Mouse (Mus musculus) yolk sac, embryonic 10.5 days (tissue): Measurements from ENCODE around the gene Skiv2l.
"Not testable (repeated sequence)": the region's sequence is repeated elsewhere in the genome, so short reads cannot be mapped to it uniquely, and the experiment has no call there.

Source experiments
- DNase-seq: peaks from one replicate; pipeline ENCODE4 v3.0.0-alpha.2; 2017; ENCODE audit warnings: low spot score

Skiv2l gene

DNA sequence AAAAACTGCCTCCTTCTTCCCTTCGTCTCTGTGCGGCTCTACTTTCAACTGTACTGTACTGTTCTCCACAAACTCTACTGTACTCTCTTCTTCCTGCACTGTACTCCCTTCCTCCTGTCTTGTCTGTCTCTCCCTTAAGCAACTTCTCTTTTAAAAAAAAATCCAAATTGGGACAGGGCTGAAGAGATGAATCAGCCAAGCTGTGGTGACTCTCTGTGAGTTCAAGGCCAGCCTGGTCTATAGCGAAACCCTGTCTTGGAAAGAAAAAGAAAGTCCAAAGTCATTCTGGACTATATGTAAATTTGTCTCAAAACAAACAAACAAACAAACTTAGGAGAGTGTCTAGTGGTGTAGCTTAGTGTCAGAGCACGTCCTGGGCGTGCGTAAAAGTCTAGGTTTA lies 24.3 kb upstream of the Skiv2l start:
- DNase-seq: no peak

DNA sequence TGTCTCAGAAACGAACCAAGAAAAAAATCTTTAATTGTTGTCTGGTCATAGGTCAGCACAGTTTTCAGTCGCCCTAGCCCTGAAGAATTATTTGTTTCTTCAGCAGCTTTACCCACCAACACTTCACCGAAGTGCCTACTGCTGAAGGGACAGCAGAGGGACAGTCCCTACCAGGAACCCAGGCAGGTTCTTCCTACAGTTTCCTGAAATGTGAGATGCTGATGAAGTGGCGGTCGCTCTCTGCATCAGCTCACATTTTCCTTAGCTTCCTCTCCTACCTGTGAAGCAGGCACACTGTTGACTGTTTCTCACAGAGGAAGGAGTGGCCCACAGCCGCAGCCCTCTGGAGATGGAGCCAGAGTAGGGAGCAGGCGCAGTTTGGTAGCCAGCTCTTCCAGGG lies 16.0 kb upstream of the Skiv2l start:
- DNase-seq: no peak

DNA sequence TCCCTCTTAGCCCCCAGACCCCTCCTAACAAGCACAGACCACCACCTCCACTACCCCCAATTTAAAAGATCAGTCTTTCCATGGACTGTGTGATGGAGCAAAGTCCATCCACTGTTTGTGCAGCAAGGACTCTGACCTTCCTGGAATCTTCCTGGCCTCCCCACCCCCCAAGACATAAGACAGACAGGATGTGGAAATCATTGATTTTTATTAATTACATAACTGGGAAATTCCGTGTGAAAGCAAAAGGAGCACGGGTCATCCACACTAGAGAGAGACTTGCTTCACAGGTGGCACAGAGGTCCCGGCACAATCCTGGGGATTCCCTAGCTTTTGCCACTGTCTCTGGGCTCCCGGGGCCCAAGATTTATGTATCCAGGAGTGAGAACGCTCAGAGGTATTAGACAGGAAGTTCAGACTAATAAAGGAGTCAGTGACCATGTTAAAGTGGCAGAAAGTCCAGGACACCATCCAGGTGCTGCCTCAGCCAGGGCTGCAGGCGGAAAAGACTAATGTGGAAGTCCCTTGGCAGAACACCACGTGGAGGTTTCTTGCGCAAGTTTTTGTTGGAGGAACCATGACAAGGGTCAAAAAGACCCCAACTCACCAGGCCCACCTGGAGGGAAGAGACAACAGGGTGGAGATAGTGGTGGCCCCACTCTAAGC lies 12.5 kb upstream of the Skiv2l start, which contains the start of gene Cfb:
TSS of gene Cfb (minus strand) at position 103 of the 666 bp plus-strand sequence.
- DNase-seq: peak; percentile 84

DNA sequence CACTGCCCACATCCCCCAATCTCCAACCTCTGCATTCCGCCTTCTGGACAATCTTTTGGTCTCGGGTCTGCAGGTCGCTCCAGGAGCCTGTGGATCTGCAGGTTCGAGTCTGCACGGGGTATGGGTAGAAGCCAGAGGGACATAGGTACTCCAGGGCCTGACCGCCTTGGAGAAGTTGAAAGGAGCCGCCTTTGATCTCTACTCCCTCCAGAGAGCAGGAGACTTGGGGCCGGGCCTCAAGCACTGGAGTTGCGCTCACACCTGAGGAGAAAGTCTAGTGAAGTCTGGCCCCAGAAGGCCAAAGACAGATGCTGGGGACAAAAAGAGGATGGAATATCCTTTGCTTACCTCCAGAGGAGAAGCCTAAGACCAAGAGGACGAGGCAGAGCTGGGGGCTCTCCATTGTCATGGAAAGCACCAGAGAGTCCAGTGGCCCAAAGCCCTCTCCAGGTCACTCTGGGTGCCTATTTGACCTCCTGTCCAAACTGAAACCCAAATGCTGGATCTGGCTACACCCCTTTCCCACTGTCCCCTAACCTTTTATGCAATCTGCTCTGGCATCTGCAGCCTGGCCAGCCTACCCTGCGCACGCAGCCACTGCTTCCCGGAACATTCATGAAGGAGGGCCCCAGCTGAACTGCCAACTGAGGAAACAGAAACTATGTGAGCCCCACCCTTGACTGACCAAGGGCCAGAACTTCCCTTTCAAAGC lies 11.8 kb upstream of the Skiv2l start:
- no peak for DNase-seq

DNA sequence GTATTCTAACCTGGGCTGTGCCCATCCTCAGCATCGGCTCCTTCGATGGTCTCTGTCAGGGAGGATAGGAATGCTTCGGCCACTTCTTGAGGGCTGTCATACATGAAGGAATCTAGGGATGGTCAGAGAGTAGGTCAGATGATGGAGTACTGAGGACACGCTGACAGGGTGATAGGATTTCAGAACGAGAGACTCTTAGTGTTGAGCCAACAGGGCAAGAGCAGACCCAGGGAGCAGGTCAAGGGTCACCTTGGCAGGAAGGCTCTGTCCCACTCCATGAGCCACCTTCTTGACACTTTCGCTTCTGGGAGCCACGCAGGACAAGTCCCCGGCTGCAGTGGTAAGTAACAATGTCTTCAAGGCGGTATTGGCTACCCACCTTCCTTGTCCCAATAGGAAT lies 10.5 kb upstream of the Skiv2l start:
- no peak for DNase-seq

DNA sequence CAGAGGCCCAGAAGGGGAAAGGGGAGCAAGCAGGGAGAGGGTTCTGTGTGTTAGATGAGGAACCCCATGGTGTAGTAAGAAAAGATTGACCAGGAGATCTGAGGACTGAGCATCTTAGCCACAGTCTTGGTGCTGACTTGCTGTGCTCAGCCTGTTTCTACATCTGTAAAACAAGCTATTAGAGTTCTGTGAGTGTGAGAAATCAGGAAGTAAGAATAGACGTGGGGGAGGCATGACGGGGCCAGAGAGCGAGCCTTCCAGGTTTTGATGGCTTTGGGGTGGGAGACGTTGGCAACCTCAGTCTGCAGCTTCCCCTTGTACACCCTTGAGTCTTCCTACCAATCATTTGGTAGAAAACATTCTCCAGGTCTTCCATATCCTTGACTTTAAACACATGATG lies 8.7 kb upstream of the Skiv2l start:
- DNase-seq: no peak

DNA sequence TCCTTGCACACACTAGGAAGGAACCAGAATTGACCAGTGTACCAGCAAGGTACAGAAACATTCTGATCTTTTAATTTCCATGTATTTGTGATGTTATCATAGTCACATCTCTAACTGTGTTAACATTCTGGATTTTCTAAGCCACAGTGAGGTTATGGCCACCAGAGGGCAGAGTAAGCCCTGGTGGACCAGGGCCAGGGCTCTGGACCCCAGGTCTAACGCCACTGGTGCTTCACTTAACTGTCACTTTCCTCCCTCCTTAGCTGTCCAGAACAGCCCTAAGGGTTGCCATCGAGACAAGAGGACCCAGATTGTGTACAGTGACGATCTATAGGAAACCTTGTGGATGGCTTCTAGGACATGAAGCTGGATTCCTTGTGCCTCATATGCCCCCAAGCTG lies 5.8 kb upstream of the Skiv2l start:
- DNase-seq: no peak

DNA sequence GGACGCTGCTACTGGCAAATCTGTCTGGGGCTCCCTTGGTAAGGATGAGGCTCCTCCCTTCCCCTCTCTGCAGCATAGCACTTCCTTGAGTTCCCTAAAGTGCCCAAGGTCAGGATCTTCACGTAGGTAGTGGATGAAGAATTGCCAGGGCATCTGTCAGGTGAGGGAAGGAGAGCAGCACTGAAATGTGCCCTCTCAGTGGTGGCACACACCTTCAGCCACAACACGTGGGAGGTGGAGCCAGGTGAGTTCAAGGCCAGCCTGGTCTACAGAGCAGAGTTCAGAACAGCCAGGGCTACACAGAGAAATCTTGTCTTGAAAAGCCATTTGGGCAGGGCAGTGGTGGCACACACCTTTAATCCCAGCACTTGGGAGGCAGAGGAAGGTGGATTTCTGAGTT lies 4.8 kb upstream of the Skiv2l start:
- DNase-seq: no peak

DNA sequence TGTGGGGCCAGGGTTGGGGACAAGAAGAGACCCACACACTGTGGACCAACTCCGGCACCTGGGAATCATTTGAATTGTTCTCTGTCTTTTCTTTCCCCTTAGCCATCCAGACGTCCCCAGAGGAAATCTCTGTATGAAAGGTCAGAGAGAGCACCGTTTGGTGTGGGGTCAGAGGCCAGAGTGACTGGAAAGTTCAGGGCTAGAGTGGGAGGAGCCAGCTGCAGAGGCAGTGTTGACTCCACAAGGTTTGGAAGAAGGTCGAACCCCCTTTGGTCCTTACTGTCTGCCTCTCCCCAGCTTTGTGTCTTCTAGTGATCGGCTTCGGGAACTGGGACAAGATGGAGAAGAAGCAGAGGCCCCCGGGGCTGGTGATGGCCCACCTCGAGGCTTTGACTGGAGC lies 3.5 kb upstream of the Skiv2l start:
- DNase-seq: peak; percentile 58

DNA sequence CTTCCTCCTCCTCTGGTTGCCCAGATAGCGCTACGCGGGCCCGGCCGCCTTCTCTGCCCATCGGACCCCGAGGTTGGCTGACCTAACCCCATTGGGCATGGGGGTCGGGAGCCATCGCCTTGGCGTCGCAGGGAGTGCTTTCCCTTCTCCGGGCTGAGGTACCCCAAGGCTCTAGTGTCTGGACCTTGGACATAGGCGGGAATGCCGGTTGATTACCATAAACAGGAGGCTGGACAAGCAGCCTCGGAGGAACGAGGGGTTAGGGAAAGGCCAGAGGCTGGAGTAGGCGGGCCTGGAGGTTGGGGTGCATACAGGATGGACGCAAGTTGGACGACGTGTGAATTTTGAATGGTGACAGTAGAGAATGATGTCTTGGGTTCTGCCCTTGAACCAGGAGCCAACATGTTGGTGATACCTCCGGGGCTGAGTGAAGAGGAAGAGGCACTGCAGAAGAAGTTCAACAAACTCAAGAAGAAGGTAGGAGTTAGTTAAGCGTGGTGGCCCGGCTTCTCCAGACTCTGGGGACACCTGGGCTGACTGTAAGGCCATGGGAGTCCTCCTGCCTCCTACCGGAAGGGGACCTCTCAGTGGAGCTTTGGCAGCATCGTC lies 611 bp upstream of the Skiv2l start:
- no peak for DNase-seq

DNA sequence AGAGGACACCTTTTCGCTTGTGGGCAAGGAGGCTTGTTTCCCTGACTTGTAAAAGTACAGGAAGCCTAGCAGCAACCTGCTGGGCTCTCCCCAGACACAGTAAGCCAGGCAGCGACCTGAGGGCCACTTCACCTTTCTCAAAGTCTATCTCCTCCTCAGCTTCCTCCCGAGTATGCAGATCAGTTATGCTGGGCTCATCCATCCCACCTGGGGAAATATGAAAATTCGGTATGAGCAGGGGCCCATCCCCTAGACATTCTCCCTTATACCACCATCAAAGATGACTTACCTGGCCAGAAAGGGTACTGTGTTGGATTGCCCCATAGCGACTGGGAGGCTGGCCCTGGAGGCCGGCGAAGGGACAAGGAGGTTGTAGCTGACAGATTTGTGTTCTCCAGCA lies 2.4 kb downstream of the Skiv2l start:
- no peak for DNase-seq

DNA sequence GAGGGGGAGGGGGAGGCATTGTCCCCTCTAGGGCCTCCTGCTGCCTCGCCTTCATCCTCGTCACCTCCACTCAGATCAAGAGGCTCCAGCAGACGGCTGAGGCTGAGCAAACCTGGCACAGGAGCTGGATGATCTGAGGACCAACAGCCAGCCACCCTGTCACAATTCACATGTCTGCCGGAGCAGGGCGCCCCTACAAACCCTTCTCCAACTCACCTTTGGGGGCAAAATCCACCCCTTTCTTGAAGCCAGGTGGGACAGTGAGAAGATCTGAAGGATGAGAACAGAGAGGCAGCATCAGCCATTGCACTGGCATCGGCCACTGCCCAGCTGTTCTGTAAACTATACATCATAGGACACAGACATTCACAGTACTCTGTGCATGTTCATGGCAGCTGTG lies 2.8 kb downstream of the Skiv2l start:
- DNase-seq: no peak

DNA sequence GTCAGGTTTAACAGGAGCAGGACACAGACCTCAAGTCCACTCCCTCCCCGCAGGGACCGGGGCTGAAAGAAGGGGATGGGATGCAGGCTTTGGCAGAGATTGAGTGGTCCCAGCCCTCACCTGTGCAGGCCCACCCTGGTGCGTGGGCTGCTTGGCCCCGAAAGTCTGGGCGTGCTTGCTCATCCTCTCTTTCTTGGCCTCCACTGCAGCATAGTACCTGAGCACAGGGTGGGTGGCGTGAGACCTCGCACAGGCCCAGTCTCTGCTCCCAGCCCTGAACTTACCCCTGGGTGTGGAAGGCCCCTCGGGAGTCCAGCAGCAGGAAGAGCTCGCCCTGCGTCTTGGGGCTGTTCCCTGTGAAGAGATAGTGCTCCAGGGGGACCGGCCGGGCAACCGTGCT lies 5.1 kb downstream of the Skiv2l start:
- DNase-seq: no peak

DNA sequence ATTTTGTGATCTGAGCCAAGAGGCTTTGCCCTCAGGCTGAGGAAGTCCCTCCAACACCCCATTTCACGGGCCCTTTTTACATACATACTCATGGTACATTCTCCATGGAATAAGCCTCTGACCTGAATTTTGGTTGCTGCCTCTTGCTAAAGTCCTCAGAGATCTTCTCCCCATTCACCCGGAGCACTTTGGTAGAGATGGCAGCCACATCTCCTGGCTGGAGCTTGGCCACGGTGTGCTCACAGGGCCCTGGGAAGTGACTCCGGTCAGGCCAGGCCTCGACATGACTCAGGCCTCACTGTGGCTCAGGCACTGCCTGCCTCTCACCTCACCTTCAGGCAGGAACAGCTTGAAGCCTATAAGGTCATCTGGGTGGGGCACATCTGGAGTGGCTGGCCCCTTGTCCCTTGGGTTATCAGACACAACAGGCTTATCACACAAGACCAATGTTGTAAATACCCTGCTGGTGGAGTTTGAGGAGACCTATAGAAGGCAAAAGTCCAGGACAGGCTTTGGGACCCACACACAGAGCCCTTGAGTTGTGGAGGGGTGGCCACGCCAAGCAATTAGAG lies 9.2 kb downstream of the Skiv2l start:
- DNase-seq: no peak

DNA sequence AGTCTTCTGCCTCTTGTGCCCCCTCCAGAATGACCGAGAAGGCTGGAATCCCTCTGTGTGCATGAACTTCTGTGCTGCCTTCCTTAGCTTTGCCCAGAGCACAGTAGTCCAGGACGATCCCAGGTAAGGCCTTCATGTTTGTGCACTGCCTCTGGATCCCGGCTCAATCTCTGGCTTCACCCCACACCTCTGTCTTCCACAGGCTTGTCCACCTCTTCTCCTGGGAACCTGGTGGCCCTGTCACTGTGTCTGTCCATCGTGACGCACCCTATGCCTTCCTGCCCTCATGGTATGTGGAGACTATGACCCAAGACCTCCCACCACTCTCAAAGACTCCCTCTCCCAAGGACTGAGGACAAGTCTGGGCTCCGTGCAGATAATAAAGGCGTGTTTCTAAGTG lies 11.2 kb downstream of the Skiv2l start:
- DNase-seq: no peak

DNA sequence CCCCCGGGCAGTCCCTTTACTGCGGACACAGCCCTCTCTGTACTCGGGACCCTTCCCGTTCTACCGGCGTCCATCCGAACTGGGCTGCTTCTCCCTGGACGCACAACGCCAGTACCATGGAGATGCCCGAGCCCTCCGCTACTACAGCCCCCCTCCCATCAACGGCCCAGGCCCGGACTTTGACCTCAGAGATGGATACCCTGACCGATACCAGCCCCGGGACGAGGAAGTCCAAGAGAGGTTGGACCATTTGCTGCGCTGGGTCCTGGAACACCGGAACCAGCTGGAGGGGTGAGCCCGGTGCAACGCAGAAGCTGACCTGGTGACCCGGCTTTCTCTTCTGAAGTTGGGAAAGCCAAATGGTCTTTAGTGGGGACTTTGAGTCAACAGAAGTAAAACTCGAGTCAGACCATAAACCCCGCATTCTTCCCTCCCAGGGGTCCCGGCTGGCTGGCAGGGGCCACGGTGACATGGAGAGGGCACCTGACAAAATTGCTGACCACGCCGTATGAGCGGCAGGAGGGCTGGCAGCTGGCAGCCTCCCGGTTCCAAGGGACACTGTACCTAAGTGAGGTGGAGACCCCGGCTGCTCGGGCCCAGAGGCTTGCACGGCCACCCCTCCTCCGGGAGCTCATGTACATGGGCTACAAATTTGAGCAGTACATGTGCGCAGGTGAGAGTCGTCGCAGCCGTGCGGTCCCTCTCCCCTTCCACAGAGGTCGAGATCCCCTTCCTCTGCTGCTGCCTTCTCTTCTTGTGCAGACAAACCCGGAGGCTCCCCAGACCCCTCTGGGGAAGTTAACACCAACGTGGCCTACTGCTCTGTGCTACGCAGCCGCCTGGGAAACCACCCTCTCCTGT lies 12.3 kb downstream of the Skiv2l start:
- DNase-seq: no peak

DNA sequence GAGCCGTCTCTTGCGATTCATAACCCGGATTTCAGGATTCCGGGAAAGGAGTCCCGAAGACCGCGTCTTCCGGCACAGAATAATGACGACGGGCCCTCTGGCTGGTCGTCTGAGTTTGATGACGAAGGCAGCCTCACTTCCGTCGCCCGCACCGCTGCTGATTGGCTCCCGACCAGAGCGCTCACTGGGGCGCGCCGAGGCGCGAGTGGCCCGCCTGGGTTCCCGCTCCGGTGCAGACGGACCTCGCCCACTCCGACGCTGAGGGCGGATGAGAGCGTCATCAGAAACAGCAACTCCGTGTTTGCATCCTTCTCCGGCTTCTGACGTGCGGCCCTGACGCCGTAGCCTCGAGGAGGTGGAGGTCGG lies 13.2 kb downstream of the Skiv2l start, which contains the start of the genes Stk19 and Dxo:
TSS of gene Stk19 (minus strand) at position 90 of the 366 bp plus-strand sequence.
TSS of gene Dxo (plus strand) at position 164 of the 366 bp plus-strand sequence.
- DNase-seq: peak; percentile 96

DNA sequence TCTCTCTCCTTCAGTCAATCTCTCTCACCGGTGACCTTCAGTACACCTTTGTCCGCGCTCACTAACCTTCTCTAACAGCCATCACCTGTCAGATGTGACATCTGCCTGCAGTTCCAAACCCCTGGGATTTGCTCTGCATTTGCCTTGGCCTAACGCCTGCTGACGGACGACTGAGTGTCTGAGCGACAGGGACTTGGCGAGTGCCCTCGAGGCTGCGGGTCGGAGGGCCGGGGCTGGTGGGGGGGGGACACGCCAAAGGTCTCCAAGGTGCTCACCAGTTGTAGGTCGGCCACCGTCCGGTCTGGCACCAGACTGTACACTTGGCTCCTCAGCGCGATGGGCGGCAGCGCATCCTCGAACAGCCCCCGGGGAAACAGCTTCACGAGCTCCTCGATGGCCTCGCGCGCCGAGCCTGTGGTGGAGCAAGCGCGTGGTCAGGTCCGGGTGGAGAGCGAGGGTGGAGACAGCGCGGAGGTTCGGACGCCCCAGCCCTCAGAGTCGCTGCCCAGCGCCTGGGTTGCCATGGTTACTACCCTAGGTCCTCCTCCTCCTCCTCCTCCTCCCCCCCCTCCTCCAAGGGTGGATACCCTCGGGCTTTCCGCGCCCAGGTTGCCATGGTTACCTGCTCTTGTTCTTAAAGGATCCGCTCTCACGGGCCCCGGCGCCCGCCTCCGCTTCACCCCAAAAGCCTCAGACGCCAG lies 13.7 kb downstream of the Skiv2l start:
- DNase-seq: no peak

DNA sequence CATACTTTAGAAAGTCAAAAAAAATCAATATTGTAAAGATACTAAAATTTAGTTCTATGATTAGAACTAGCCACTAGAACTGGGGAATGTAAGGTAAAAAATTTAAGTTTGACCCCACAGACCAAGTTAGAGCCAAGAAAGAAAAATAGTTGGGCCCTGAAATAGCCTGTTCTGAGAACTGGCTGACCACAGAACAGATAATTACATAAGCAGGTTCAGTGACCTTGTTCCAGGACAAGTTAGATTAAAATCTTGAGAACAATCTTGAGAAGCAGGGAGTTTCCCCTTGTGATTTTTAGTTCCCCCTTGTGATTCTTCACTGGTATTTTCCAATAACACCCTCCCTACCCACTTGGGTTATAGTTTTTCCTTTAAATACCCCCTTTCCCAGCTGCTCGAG lies 19.2 kb downstream of the Skiv2l start:
- DNase-seq: not testable (repeated sequence)

DNA sequence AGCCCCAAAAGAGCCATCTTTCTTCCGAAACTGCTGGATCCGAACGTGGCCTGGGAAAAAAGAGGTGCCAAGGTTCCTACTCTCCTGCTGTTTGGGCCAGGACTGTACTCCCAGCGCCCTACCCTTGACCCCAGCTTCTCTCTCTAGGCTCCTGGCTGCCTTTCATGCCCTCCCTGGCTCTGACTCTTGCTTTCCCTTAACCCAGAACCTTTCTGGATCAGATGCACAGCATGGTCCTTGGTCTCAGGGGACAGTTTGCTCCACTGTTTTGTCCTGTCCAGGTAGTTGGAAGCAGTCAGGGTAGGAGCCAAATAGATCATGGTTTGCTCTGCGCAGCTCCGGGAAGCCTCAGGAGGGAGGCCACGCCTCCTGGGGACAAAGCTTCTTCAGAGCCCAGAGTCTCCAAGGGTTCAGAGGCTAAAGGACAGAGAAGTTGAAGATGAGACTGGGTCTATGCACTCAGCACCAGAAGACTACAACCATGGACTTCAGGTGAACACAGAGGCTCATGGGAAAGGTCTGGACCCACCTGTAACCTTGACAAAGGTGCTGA lies 35.1 kb downstream of the Skiv2l start:
- no peak for DNase-seq

DNA sequence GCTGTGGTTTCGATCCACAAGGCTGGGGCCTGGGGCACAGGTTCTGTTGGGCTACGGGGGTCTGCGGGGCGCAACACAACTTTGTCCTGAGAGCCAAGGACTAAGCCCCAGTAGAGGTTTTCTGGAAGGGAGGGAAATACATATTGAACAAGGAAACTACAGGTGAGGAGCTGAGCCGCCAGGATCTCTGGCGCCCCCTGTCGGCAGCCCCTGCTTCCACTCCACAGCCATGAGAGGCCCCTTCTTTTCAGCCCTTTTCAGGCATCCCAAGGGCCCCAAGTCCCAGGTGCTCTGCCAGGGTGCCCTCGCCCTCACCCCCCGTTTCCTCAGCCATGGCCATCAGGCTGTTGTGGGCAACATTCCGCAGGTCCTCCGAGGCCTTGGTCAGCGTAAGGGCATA lies 36.3 kb downstream of the Skiv2l start:
- not testable (repeated sequence) for DNase-seq
